Mouse (Mus musculus) left cerebral cortex, adult 18-20 months (tissue): ENCODE measurements at regions not wholly inside any gene's neighbourhood (a gene's known extent, or its start where the extent isn't known, plus 50 kb on each side); places are given as distances from the start of the nearest gene placed in this dataset.
A peak's percentile ranks its signal among the peaks of the same experiment; 100 is the strongest.

Experiments used
- DNase-seq, 2 experiments: peaks; one replicate each; pipeline ENCODE4 v3.0.0; 2021 to 2022; ENCODE audit warnings: low spot score in 2 of 2, mixed read lengths in 1 of 2

GRCm38 (mm10) chr4:131695941-131696912 lies 141.9 kb downstream of the Ptpru start:
- peak; percentile 40 to 65 for DNase-seq
